Mouse (Mus musculus) liver, embryonic 14.5 days (tissue): ENCODE results near the gene Ppp1r12b.

Experiments used
- CTCF ChIP-seq: IDR thresholded peaks from 2 replicates; pipeline ENCODE4 v1.5.1; 2016; ENCODE audit warnings: antibody characterized with exemption, low read depth, control low read depth
- EP300 ChIP-seq: IDR thresholded peaks from 2 replicates; pipeline ENCODE4 v1.6.1; 2016; ENCODE audit warnings: antibody characterized with exemption, low read depth

DNA sequence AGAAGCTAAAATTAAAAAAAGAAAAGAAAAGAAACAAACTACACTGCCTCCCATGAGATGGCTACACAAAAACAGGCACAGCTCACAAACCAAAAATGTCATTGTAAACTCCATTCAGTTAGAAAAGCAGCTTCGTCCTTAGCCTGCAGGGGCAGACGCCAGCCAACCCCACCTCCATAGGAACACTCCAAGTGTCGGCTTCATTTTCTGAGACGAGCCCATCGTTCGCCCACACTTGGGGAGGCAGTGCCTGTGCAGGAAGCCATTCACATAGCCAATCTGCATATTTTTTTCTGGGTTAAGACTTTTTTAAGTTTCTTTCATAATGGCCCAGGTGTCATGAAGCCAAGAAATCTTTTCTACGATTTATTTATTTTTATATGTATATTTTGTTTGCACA lies 8.2 kb downstream of the Ppp1r12b start:
- TF ChIP-seq EP300 (no peak), CTCF (no peak)
